Mouse (Mus musculus): ENCODE data around the gene Sost. TPM values are rescaled to one million over a fixed set of nuclear protein-coding genes. Genes with fewer than 3 reads are reported as not detected.
A peak's percentile ranks its signal among the peaks of the same experiment; 100 is the strongest.

Sost gene
- total RNA-seq, 2 experiments from 2014 or later, result not detected

DNA sequence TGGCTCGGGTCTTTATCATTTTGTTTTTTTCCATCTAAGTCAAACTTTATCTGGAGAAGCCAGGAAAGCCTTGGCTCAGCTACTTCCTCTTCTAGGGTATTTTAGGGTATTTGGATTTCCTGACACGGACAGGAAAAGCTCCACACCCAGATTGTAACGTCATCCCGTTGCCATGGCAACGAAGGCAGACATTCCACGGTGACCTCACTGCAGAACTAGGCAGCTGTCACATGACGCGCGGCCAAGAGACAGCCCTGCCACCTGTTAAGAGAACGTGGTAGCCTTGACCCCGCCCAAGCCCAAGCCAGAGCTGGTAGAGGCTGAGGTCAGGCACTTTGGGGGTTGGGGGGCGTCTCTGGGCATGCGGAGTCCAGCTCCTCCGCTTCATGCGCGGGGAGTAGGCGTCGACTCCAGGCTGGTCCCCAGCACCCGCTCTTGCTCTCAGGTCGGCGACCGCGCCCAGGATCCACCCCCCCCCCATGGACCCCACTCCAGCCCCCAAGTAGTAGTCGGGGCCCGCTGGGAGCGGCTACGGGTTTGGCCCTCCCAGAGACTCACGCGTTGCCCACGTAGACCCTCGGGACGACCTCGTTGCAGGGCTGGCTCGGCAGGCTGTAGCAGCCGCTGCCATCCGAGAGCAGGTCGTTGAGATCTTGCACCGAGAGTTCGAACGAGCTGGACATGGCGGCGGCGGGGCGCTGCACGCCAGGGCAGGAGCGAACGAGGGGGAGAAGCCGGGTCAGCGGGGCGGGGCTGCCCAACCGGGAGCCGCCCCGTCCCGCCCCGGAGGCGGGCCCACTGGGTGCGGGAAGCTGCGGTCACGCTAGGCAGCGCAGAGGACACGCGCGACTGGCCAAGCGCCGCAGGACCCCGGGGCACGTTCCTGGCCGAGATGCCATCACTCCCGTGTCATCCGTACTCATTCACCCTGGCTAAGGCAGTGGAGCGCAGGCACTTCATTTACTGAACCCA, 17.5 kb upstream of the Sost start, which contains the start of gene Cfap97d1:
TSS of gene Cfap97d1 (plus strand) at position 226 of the 972 bp plus-strand sequence.
- DNase-seq, result peak; percentile 92 to 94
- intact Hi-C loops (cut with DNase I), result no loop called here

DNA sequence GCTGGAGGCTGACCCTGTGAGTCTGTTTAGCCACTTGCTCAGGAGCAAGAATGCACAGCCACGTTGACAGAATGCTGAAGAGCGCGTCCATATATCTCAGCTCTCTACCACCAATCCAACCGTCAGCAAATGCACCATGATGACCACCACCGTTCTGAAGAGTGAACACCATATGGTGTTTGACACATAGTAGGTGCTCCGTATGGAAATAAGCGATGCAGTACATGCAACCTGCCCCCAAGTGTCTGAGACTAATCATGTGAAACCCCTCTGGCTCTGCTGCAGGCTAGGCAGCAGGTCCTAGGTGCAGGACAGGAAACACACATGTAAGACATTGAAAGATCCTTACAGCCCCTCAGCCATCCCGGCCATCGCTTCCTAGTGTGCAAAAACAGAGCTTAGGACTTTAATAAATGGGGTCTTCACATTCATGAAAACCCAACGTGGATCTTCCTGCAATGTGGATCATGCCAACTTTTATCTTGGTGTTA, 16.7 kb upstream of the Sost start:
- DNase-seq, result no peak

DNA sequence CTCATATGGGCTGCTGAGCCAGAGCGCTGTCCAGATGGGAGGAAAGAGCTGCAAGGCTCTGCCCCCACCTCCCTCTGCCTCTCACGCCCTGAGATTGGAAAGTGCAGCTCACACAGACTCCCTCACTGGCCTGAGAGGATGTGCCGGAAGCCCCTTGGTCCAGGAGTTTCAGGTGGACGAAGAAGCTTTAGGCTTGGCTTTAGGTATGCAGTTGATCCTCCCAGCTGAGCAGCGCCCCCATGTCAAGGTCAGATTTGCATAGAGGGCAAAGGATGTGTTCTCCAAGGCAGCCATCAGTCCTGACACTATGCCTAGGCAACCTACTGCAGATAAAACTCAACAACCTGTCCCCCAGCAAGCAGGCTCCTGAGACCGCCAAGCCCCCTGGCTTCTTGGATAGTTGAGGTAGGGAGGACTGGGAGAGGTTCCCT, 16.2 kb upstream of the Sost start:
- intact Hi-C loops (cut with DNase I), result no loop called here
- DNase-seq, result no peak

More for the DNA sequence above, 16.7 kb upstream of the Sost start:
- intact Hi-C loops (cut with DNase I), result no loop called here

DNA sequence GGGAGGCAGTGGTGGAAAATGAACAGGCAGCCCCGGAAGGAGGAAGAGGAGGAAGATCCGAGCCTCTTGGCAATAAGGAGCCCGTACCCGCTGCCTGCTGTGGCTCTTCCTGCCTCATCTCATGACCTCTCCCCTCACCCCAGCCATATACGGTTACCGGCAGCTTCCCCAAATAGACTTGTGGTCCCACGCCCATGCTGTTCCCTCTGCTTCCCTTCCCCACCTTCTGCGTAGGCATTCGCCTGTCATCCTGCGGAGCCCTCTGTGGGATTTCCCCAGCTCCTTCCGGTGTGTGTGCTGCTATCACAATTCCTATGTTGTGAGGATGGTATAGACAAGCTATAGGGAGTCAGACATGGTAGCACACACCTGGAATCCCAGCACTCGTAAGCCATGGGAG, 15.0 kb upstream of the Sost start:
- intact Hi-C loops (cut with DNase I), result no loop called here
- DNase-seq, result peak in 1 of 2 experiments; percentile 28

DNA sequence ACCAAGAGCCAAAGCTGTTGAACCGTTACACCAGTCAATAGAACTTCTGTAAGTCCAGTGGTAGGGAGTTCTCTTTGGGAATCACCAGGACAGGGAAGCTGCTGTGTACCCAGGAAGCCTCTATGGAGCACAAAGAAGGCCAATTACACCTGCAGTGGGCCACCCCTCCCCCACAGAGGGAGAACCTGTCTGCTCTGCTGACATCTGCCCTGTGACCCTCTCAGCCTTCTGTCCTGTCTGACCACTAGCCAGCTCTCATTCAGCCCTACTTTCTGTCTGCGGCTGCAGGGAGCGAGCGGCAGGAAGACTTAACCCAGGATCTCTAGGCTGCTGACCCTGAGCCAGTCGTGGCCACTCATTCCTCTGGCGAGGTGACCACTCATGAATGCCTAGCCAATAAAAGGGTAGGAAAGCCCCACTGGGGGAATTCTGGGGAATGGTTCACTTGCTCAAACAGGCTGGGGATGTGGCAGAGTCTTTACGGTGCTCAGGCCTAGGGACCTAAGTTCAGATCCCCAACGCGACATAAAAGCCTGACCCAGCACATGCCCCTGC, 13.9 kb upstream of the Sost start:
- DNase-seq, result no peak
- intact Hi-C loops (cut with DNase I), result no loop called here

DNA sequence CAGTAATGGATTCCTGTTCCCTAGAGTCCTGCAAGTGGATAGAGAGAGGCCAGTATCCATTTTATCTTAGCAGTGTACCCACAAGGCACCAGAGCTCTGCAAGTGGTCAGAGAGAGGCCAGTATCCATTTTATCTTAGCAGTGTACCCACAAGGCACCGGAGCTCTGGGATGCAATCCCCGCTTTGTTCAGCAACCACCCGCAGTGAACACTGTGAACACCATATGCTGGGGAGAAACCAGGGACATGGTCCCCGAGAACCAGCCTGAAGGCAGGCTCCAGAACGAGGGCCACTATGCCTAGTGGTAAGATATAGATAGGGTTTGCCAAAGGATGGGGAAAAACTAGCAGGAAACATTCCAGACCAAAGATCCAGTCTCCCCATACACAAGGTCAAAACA, 12.3 kb upstream of the Sost start:
- intact Hi-C loops (cut with DNase I), result no loop called here
- DNase-seq, result no peak

DNA sequence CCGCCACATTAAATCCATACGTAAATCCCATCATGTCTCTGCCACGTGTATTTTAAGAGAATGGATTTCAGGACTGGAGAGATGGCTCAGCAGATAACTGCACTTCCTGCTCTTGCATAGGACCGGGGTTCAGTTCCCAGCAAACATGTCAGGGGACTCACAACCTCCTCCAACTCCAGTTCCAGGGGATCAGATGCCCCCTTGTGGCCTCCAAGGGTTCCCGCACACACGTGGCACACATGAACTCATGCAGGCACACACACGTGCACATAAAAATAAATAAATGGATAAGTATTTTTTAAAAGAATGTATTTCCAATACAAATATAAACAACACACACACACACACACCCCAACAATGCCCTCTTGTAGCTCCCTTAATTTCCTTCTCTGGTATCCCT, 10.1 kb upstream of the Sost start:
- intact Hi-C loops (cut with DNase I), result no loop called here

DNA sequence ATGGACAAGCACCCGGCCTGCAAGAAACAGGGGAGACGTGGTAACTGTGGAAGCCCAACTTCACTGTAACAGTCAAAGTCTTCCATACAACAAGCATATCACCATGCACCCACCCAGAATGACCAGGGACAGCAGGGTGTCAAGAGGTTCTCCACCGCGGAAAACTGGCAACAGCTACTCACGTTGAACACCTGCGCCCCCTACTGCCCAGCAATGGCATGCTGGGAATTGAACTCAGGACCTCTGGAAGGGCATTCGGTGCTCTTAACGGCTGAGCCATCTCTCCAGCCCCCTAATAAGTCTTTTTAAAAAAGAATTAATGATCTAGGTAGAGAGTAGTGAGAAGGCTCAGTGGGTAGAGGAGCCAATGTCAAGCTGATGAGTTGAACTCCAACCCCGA, 8.1 kb upstream of the Sost start:
- DNase-seq, result peak in 1 of 2 experiments; percentile 28
- intact Hi-C loops (cut with DNase I), result no loop called here

More for the DNA sequence above, 10.1 kb upstream of the Sost start:
- no peak for DNase-seq

DNA sequence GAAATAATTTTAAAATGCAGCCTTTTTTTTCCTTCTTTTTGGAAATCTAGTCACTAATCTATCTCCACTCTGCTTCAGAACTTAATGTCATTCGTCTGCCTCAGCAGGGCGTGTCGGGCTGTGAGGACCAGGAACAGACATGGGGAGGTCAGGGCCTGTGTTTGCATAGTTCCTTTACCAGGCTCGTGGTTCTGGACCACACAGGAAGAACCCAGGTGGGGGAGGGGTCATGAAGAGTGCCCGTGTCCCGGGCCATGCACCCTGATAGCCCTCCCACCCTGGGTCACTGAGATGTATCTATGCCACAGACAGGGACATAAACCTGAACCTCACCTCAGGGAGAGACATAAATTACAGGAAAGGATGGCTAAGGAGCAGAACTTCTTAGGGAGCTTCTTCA, 7.4 kb upstream of the Sost start:
- no peak for DNase-seq
- intact Hi-C loops (cut with DNase I), result no loop called here

DNA sequence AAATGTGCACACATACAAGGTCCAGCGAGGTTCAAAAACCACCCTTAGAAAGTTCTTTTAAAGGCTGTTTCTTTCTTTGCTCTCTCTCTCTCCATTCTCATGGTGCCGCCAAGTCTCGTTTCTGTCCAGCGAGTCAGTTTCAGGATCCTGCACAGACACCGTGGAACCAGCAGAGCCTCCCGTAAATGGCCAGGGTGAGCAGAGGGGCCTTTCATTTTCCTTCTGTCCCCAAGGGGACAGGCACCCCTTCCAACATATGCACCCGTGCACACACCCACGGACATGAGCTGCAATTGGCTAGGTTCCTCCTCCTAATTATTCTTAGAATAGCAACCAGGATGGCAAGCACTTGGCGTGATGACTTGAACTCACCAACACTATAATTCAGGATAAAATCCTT, 6.7 kb upstream of the Sost start:
- intact Hi-C loops (cut with DNase I), result no loop called here
- DNase-seq, result no peak

DNA sequence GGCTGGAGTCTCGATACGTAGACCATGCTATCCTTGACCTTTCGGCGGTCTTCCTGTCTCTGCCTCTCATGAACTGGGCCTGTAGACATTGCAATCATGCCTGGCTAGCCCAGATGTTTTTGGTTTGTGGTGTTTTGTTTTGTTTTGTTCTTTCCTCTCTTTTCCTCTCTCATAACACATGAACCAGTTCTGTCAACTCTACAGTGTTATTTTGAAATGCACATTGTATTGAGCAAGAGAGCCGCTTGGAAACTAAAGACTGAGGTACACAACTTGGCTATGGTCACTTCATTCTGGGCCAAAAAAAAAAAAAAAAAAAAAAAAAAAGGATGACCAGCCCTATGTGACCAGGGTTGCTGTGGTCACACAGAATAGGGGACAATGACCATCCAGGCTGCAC, 5.8 kb upstream of the Sost start:
- no peak for DNase-seq
- intact Hi-C loops (cut with DNase I), result no loop called here

DNA sequence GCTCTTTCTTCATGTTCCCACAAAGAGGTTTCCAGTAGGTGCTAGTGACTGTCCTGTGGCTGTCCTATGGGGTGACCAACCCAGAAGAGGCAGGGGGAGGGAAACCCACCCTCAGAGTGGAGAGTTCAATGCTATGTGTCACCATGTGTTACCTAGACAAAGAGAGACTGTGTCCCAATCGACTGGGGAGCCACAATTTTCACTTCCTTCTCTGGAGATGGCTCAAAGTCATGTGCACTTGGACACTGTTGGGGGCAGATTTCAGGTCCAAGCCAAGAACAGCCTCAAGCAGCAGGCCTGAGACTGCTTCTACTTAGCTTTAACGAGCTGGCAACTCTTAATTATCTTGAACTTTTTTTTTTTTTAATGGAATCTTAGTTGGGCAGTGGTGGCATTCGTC, 5.3 kb upstream of the Sost start:
- intact Hi-C loops (cut with DNase I), result no loop called here
- no peak for DNase-seq

DNA sequence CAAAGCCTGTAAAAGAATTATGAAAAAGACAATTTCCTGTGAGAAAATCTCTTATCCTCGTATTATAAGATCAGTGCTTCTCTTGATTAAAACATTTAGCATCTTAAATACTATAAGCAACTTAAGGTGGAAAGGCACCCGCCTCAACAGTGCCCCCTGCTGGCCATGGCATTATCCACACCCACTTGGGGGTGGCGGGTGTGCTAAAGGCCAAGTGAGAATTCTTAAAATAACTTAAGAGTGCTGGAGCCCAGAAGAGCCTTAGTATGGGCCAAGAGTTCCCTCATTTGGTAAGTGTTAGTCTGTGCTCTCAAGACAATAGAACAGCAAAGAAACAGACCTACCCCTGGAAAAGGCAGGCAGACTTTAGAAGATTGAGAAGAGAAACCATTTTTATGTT, 4.6 kb upstream of the Sost start:
- intact Hi-C loops (cut with DNase I), result no loop called here

DNA sequence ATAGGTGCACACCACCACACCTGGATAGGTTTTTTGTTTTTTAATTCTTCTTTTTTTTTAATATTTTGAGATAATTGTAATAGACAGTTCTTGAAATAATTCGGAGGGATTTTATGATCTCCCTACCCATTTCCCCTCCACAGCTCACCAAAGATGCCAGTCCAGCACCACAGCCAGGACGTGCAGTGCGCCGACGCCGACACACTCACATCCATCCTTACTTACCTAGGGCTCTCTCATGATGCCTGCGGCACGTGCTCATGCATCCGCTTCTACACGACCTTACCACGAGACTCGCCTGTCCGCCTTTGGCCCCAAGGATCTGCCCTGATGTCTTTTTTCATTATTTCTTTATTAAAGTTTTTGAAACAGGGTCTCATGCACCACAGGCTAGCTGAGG, 3.0 kb upstream of the Sost start:
- intact Hi-C loops (cut with DNase I), result loop anchor here (5.0 kb wide), 1 partner anchor 158 kb away; no protein-coding TSS in a partner anchor
- no peak for DNase-seq

More for the DNA sequence above, 4.6 kb upstream of the Sost start:
- peak in 1 of 2 experiments; percentile 28 for DNase-seq

DNA sequence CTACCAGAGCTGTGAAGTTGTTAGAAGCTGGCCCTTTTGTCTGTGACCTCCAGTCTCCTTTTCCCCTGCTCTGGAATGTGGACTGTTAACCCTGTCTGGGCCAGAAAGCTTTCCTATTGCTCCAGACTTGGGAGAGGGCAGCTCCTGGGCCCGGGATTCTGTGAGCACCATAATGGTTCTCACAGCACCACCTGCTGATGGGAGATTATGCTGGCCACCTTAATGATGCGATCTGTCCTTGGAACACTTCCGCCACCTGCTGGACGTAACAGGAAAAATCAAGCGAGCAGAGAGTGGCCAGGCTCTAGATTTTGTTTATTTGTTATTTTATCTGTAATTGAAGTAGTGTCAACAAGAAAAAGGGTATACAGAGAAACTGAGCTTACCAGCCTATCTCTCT, 2.0 kb upstream of the Sost start:
- intact Hi-C loops (cut with DNase I), result loop anchor here (1.0 to 5.0 kb wide), 2 partner anchors 49 to 156 kb away; no protein-coding TSS in a partner anchor

DNA sequence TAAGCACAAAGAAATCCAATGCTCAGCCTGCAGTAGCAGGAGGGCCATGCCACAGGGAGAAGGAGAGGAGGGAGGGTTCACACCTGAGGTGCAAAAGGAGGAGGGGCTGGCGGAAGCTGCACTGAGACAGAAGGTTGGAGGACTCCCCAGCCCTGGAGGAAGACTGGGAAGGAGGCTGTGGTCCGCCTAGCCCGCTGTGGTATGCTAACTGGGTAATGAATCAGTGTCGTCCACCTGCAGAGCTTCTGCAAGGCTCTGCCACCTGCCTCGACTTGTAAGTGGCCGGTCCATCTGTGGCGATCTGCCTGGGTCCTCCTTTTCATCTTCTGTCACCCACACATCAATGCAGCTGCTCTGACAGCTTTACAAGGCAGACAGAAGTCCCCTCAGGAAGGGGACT, 1.5 kb upstream of the Sost start:
- no peak for DNase-seq
- intact Hi-C loops (cut with DNase I), result loop anchor here (1.0 to 5.0 kb wide), 2 partner anchors 49 to 156 kb away; no protein-coding TSS in a partner anchor

More for the DNA sequence above, 2.0 kb upstream of the Sost start:
- DNase-seq, result peak; percentile 67 to 74

DNA sequence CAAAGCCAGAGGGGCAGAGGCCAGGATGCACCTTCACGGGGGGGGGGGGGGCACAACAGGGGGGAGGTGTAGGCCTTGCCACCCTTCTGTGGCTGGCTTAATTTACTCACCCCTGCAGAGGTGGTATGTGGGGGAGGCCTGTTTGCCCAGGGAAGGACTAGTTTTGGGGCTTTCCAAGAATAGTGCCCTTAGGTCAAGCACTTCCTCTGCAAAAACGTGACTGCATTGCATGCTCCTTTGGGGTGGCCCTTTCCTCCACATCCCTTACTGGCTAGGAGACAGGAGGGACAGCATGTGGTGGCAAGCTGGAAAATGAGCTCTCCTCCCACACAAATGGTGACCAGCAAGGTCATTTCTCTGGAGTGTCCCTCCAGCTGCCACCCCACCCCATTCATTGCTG, 1.3 kb downstream of the Sost start:
- DNase-seq, result no peak
- intact Hi-C loops (cut with DNase I), result loop anchor here (5.0 kb wide), 1 partner anchor 153 kb away; no protein-coding TSS in a partner anchor

DNA sequence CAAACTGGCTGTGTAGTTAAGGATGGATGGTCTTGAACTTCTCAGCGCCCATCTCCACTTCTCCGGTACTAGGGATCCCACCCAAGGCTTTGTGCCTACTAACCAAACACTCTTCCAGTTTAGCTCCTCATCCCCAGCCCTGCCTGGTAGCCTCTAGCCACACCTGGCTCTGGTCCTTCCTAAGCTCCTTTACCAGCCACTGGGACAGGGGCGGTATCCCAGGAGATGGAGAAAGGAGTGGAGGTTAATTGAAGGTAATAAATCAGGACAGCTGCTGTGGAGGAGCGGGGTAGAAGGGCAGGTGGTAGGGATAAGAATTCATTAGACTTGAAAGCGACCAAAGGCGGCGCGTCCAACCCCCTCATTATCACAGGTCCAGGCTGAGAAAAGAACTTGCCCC, 2.2 kb downstream of the Sost start:
- intact Hi-C loops (cut with DNase I), result loop anchor here (5.0 kb wide), 1 partner anchor 152 kb away; no protein-coding TSS in a partner anchor
- no peak for DNase-seq

DNA sequence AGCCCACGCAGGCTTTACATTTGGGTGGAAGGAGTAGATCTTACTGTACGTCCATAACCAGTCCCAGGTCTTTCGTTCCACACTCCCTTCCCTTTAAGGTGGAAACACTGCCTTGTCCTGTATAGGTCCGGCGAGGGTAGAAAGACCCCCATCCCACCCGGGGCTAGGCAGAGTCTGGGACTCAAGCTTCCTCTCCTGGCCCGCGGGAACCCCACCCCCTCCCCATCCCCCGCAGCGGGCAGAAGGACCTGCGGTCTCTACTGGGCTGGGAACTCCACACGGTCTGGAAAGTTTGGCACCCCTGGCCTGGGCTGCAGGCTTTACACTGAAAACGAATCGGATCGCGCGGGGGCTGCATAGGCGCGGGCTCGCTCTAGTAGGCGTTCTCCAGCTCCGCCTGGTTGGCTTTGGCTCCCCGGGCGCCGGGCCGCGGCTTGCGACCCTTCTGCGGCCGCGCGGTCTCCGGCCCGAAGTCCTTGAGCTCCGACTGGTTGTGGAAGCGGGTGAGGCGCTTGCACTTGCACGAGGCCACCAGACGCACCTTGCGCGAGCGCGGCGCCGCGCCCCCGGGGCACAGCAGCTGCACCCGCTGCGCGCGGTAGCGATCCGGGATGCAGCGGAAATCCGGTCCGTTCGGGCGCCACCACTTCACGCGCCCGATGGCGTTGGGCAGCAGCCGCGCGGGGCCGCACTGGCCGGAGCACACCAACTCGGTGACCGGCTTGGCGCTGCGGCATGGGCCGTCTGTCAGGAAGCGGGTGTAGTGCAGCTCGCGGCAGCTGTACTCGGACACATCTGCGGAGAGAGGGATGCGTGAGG, 3.1 kb downstream of the Sost start:
- DNase-seq, result no peak
- intact Hi-C loops (cut with DNase I), result no loop called here

DNA sequence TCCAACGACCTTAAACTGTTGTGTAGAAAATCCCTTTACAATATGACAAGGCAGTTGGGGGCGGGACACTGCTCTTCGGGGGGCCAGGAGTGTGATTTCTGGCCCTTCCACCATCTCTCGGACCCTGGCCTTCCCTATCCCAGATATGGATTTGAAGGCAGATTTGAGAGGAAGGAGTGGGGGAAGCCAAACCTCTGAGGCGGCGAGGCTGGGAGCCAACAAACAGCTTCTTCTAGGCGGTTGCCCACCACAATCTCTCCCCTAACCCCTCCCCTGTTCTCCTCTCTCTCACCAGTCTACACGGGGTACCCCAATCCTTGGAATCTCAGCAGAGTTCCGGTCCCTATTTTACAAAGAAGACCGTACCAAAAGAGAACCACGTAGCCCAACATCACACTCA, 3.8 kb downstream of the Sost start:
- intact Hi-C loops (cut with DNase I), result no loop called here
- no peak for DNase-seq
